Mouse (Mus musculus): ENCODE measurements around the gene Ccn2.

DNA sequence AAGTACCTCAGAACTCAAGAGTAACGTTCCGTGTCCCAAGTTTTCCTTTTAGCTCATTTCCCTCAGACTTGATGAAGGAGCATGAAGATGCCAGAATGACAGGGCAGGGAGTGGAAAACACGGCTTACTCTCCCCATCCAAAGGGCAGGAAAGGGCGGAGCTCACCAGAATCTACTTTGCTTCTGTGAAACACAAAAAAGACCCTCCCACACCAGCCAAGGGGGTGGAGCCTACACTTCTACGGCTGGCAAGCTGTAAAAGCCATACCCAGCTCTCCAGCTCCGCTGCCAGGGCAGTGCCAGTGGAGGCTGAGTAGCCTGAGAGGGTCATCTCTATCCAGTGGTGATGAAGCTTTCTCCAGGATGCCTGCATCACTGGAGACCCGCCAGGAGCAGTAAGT lies 44.4 kb downstream of the Ccn2 start:
- TF ChIP-seq EP300 (IDR thresholded peaks at IDR 0.05; ENCODE audit: low read length) (no peak), RAD21 (IDR thresholded peaks at IDR 0.05; ENCODE audit: low read depth, low read length) (no peak), ETS1 (conservative IDR thresholded peaks at IDR 0.05; ENCODE audit: low read depth, low read length) (no peak), ZMIZ1 (IDR thresholded peaks at IDR 0.05; ENCODE audit: low read depth, low read length) (no peak), GABPA (IDR thresholded peaks at IDR 0.05; ENCODE audit: insufficient replicate concordance, low read depth, low read length) (no peak), E2F4 (IDR thresholded peaks at IDR 0.05; ENCODE audit: insufficient replicate concordance, low read depth, low read length) (no peak), KAT2A (IDR thresholded peaks at IDR 0.05; ENCODE audit: insufficient replicate concordance, low read length) (no peak), ZC3H11A (IDR thresholded peaks at IDR 0.05; ENCODE audit: low read depth, low read length) (no peak)
